Mouse (Mus musculus) CH12.LX (cell line): ENCODE results near the gene Slc17a5. TPM values are rescaled to one million over a fixed set of nuclear protein-coding genes. Genes with fewer than 3 reads are reported as not detected.

Source experiments
- DNase-seq: peaks from one replicate; pipeline ENCODE4 v3.0.0-alpha.2; 2013; ENCODE audit errors: extremely low read depth
- H3K27ac ChIP-seq: 2 replicates; pipeline ENCODE4 v1.5.1; 2012; ENCODE audit warnings: low read depth, mild to moderate bottlenecking, control low read depth, moderate library complexity; ENCODE audit not compliant: insufficient read depth
- H3K27me3 ChIP-seq: replicated peaks from 2 replicates; pipeline ENCODE3; 2012; ENCODE audit warnings: inconsistent platforms
- H3K36me3 ChIP-seq, 2 experiments: replicated peaks in 1 of 2; 2 replicates each; pipeline versions ENCODE3 to v1.6.1; 2012; ENCODE audit warnings: inconsistent platforms in 1 of 2, low read length in 1 of 2, mild to moderate bottlenecking in 1 of 2, mixed read lengths in 1 of 2, moderate library complexity in 1 of 2; ENCODE audit not compliant: control insufficient read depth in 1 of 2, insufficient read depth in 1 of 2
- H3K4me1 ChIP-seq, 2 experiments: 2 replicates each; pipeline ENCODE4 v1.6.1; 2012; ENCODE audit warnings: inconsistent platforms in 1 of 2, moderate library complexity in 1 of 2; ENCODE audit not compliant: insufficient read depth in 2 of 2, control insufficient read depth in 1 of 2
- H3K4me2 ChIP-seq: 2 replicates; pipeline ENCODE4 v1.6.1; 2012; ENCODE audit warnings: low read depth, mild to moderate bottlenecking, control low read depth; ENCODE audit not compliant: poor library complexity, insufficient read depth, severe bottlenecking
- H3K4me3 ChIP-seq, 3 experiments: fragments of 150-350 bp in 1 of 3; sonication (generic) in 1 of 3; replicated peaks in 1 of 3; 2 replicates each; pipeline versions ENCODE3 to v1.5.1; 2011 to 2012; ENCODE audit warnings: low read depth in 2 of 3, low read length in 2 of 3, mild to moderate bottlenecking in 2 of 3, moderate library complexity in 2 of 3, control low read depth in 1 of 3, improper control_type of control experiment in 1 of 3, inconsistent platforms in 1 of 3, mixed read lengths in 1 of 3; ENCODE audit not compliant: poor library complexity in 1 of 3
- H3K79me2 ChIP-seq: replicated peaks from 2 replicates; pipeline ENCODE4 v1.6.1; 2012; ENCODE audit warnings: mild to moderate bottlenecking, moderate library complexity; ENCODE audit not compliant: control insufficient read depth, poor library complexity, insufficient read depth, severe bottlenecking; ENCODE audit errors: extremely low read depth
- H3K9ac ChIP-seq: 2 replicates; pipeline ENCODE4 v1.6.1; 2012; ENCODE audit warnings: low read depth, mild to moderate bottlenecking, control low read depth, moderate library complexity; ENCODE audit not compliant: insufficient read depth
- H3K9me3 ChIP-seq: replicated peaks from 2 replicates; pipeline ENCODE3; 2012; ENCODE audit warnings: low read length, inconsistent platforms, mixed read lengths
- BHLHE40 ChIP-seq: IDR thresholded peaks from 2 replicates; pipeline ENCODE4 v1.6.1; 2011; ENCODE audit warnings: mild to moderate bottlenecking, low read depth, low read length, improper control_type of control experiment
- CHD2 ChIP-seq: IDR thresholded peaks from 2 replicates; pipeline ENCODE4 v1.6.1; 2011; ENCODE audit warnings: low read length, improper control_type of control experiment
- CTCF ChIP-seq, 2 experiments: IDR thresholded peaks in 1 of 2; conservative IDR thresholded peaks in 1 of 2; 2 replicates each; pipeline ENCODE4 v1.5.1; 2011 to 2012; ENCODE audit warnings: low read depth in 2 of 2, low read length in 2 of 2, improper control_type of control experiment in 1 of 2, inconsistent platforms in 1 of 2, mild to moderate bottlenecking in 1 of 2, moderate library complexity in 1 of 2
- E2F4 ChIP-seq: IDR thresholded peaks from 2 replicates; pipeline ENCODE4 v1.6.1; 2011; ENCODE audit warnings: low read depth, low read length, improper control_type of control experiment; ENCODE audit not compliant: insufficient replicate concordance
- ELF1 ChIP-seq: IDR thresholded peaks from 2 replicates; pipeline ENCODE4 v1.6.1; 2014; ENCODE audit warnings: low read depth, mild to moderate bottlenecking, inconsistent platforms, low read length, improper control_type of control experiment
- EP300 ChIP-seq: IDR thresholded peaks from 2 replicates; pipeline ENCODE4 v1.6.1; 2011; ENCODE audit warnings: low read length, improper control_type of control experiment
- HCFC1 ChIP-seq: IDR thresholded peaks from 2 replicates; pipeline ENCODE4 v1.6.1; 2012; ENCODE audit warnings: low read depth, mild to moderate bottlenecking, inconsistent platforms, low read length, improper control_type of control experiment
- IRF4 ChIP-seq: IDR thresholded peaks from 2 replicates; pipeline ENCODE4 v1.6.1; 2014; ENCODE audit warnings: low read depth, mild to moderate bottlenecking, inconsistent platforms, low read length, improper control_type of control experiment
- JUND ChIP-seq: conservative IDR thresholded peaks from 2 replicates; pipeline ENCODE4 v1.6.1; 2011; ENCODE audit warnings: low read depth, low read length, improper control_type of control experiment
- KAT2A ChIP-seq: IDR thresholded peaks from 2 replicates; pipeline ENCODE4 v1.6.1; 2012; ENCODE audit warnings: low read length, improper control_type of control experiment, inconsistent platforms; ENCODE audit not compliant: insufficient replicate concordance
- MAX ChIP-seq: IDR thresholded peaks from 2 replicates; pipeline ENCODE4 v1.6.1; 2011; ENCODE audit warnings: low read length, improper control_type of control experiment
- MYC ChIP-seq: IDR thresholded peaks from 2 replicates; pipeline ENCODE4 v1.6.1; 2011; ENCODE audit warnings: low read depth, mild to moderate bottlenecking, improper control_type of control experiment, low read length
- NELFE ChIP-seq: IDR thresholded peaks from 2 replicates; pipeline ENCODE4 v1.6.1; 2011; ENCODE audit warnings: low read depth, low read length, improper control_type of control experiment
- NRF1 ChIP-seq: IDR thresholded peaks from 2 replicates; pipeline ENCODE4 v1.6.1; 2014; ENCODE audit warnings: low read depth, mild to moderate bottlenecking, inconsistent platforms, low read length, improper control_type of control experiment, moderate library complexity
- PAX5 ChIP-seq: IDR thresholded peaks from 2 replicates; pipeline ENCODE4 v1.6.1; 2012; ENCODE audit warnings: low read length, inconsistent platforms, mixed read lengths
- POLR2A ChIP-seq: IDR thresholded peaks from 2 replicates; pipeline ENCODE4 v1.6.1; 2011; ENCODE audit warnings: low read depth, mild to moderate bottlenecking, improper control_type of control experiment, low read length
- POLR2AphosphoS2 ChIP-seq: IDR thresholded peaks from 2 replicates; pipeline ENCODE4 v1.6.1; 2011; ENCODE audit warnings: low read depth, low read length, improper control_type of control experiment
- SIN3A ChIP-seq: IDR thresholded peaks from 2 replicates; pipeline ENCODE4 v1.6.1; 2012; ENCODE audit warnings: low read length, improper control_type of control experiment, inconsistent platforms
- SMC3 ChIP-seq: IDR thresholded peaks from 2 replicates; pipeline ENCODE4 v1.6.1; 2011; ENCODE audit warnings: low read depth, low read length, improper control_type of control experiment
- TBP ChIP-seq: conservative IDR thresholded peaks from 2 replicates; pipeline ENCODE4 v1.6.1; 2011; ENCODE audit warnings: low read depth, low read length, improper control_type of control experiment
- TCF12 ChIP-seq: IDR thresholded peaks from 2 replicates; pipeline ENCODE4 v1.6.1; 2014; ENCODE audit warnings: low read depth, mild to moderate bottlenecking, inconsistent platforms, low read length, improper control_type of control experiment
- USF2 ChIP-seq: conservative IDR thresholded peaks from 2 replicates; pipeline ENCODE4 v1.6.1; 2011; ENCODE audit warnings: low read depth, low read length, improper control_type of control experiment
- ZMIZ1 ChIP-seq: IDR thresholded peaks from 2 replicates; pipeline ENCODE4 v1.6.1; 2012; ENCODE audit warnings: low read depth, mild to moderate bottlenecking, inconsistent platforms, low read length, improper control_type of control experiment
- ZNF384 ChIP-seq: IDR thresholded peaks from 2 replicates; pipeline ENCODE4 v1.6.1; 2012; ENCODE audit warnings: low read depth, low read length, improper control_type of control experiment, inconsistent platforms
- dilution Hi-C: fragments of 300-500 bp; cut with MboI; formaldehyde crosslinking; loops from 2 replicates; pipeline ENCODE4 v1.14.3; 2020; ENCODE audit warnings: low sequenced_read_pairs; ENCODE audit not compliant: extremely low pct_unique_long_range_greater_than_20kb, extremely low pct_ligation_motif_present
- in situ Hi-C: fragments of 300-500 bp; cut with MboI; formaldehyde crosslinking; loops from 3 replicates; pipeline ENCODE4 v1.14.3; 2019; ENCODE audit warnings: low sequenced_read_pairs, low pct_ligation_motif_present, low pct_unique_long_range_greater_than_20kb, mixed read lengths
- polyA plus RNA-seq: library from polyadenylated mRNA; unstranded; fragments of >175 nt; gene quantifications from 2 replicates; pipeline ENCODE4 v1.2.1, GENCODE M21; 2012; ENCODE audit warnings: low read depth; ENCODE audit not compliant: insufficient read length
- total RNA-seq, 2 experiments: library from RNA; depleted of rRNA; stranded (reverse); fragments of 300-350 nt in 1 of 2; fragments of >200 nt in 1 of 2; gene quantifications; 2 replicates each; pipeline ENCODE4 v1.2.3; 2012 to 2014

The Slc17a5 gene
- total RNA-seq (2012; rRNA removed) (6.7 and 7.6 TPM in 2 replicates), total RNA-seq (2014; rRNA removed) (4.9 and 5.7 TPM in 2 replicates), polyA plus RNA-seq (7.0 and 7.6 TPM in 2 replicates)

- Histone ChIP-seq H3K4me2 (peak within 1 kb of the TSS; percentile 77), H3K9ac (peak within 1 kb of the TSS; percentile 87), H3K4me3 (peak within 1 kb of the TSS; percentile 75 to 90 (median 80)), H3K27me3 (no peaks in the 10 kb centered on the region), H3K36me3 (peaks cover 3 to 31% of the 10 kb centered on the region in 2 experiments), H3K4me1 (peaks cover 8 to 29% of the 10 kb centered on the region in 2 experiments; a peak in 3 of 4 replicates), H3K27ac (peak within 1 kb of the TSS; percentile 89), H3K9me3 (no peaks in the 10 kb centered on the region), H3K79me2 (peaks cover 6% of the 10 kb centered on the region; the same call in 1 of the 2 replicates)
- dilution Hi-C loops (no loop called here), in situ Hi-C loops (no loop called here)
- TF ChIP-seq ZMIZ1 (0 out of 2 replicates have a peak, but pooled peaks have one; percentile 31), POLR2A (peak; percentile 71; the same call in 1 of the 2 replicates), NELFE (peak; percentile 47; the same call in 1 of the 2 replicates), IRF4 (peak; percentile 30; the same call in 1 of the 2 replicates), HCFC1 (peak; percentile 87), TBP (peak; percentile 61), BHLHE40 (no peak), EP300 (no peak), E2F4 (0 out of 2 replicates have a peak, but pooled peaks have one; percentile 21), ELF1 (peak; percentile 74), SIN3A (peak; percentile 16; the same call in 1 of the 2 replicates), USF2 (no peak), PAX5 (no peak), JUND (no peak), TCF12 (peak; percentile 53; the same call in 1 of the 2 replicates), SMC3 (no peak), NRF1 (peak; percentile 71), KAT2A (peak; percentile 66; the same call in 1 of the 2 replicates)
- peak; percentile 97 for DNase-seq
Observed at GRCm38 (mm10) chr9:78587914-78588313, at the start of gene Slc17a5. Gene Slc17a5 (minus strand): TSS chr9:78588041.

GRCm38 (mm10) chr9:78633976-78634375, 46.1 kb upstream of the Slc17a5 start:
- peaks cover 1 to 23% of the 10 kb centered on the region in 2 experiments; a peak in 2 of 4 replicates for H3K4me1 ChIP-seq
- no peak overlapping the region for H3K4me2 ChIP-seq
- H3K4me3 ChIP-seq = no peak overlapping the region
- H3K79me2 ChIP-seq = no peaks in the 10 kb centered on the region
- H3K9ac ChIP-seq = no peak overlapping the region
- TF ChIP-seq ZNF384 (no peak), TBP (no peak), BHLHE40 (no peak), MAX (no peak), MYC (no peak), CTCF (conservative IDR thresholded peaks at IDR 0.05 in 1 of 2, IDR thresholded peaks at IDR 0.05 in 1 of 2; ENCODE audit: low read depth in 2 of 2, low read length in 2 of 2) (no peak), E2F4 (no peak), TCF12 (no peak), NRF1 (no peak), POLR2AphosphoS2 (no peak), CHD2 (no peak)
- H3K9me3 ChIP-seq = no peaks in the 10 kb centered on the region
- H3K36me3 ChIP-seq = no peaks in the 10 kb centered on the region
- in situ Hi-C loops (no loop called here), dilution Hi-C loops (no loop called here)
- no peak for DNase-seq
- no peak overlapping the region for H3K27ac ChIP-seq
- H3K27me3 ChIP-seq = no peaks in the 10 kb centered on the region
